Mouse (Mus musculus): ENCODE measurements around the gene Zfp202.

DNA sequence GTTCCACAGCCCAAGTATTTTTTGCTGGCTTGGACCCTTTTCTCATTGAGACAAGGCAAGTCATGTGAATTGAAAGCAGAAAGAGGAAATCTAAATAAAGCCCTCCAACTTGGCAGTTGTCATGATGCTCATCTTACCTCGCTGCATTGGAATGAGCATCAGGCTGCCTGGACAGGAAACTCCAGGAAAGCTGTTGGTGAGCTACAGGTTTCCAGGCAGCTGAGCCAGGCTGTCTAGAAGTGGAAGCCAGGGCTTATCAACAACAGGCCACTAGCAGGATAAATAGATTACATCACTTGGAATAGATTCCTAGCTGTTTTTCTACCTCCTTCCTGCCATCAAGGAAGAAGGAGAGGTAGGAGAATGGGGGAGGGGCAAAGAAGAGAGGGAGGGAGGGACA, 57.0 kb downstream of the Zfp202 start:
- TF ChIP-seq POLR2A (IDR thresholded peaks at IDR 0.05; ENCODE audit: low read depth, low read length) (no peak), CTCF (IDR thresholded peaks at IDR 0.05; ENCODE audit: extremely low read depth, insufficient read length, insufficient replicate concordance, low read depth, low read length) (no peak)
